Mouse (Mus musculus) forebrain, embryonic 15.5 days (tissue): Measurements from ENCODE around the gene Clybl. TPM values are rescaled to one million over a fixed set of nuclear protein-coding genes. Genes with fewer than 3 reads are reported as not detected.

Experiments
- ATAC-seq: fragments of 200-750 bp; cut with Nextera tagmentation; replicated peaks from 2 replicates; pipeline ENCODE4 v1.8.0; 2017; ENCODE audit warnings: mild to moderate bottlenecking, moderate TSS enrichment, moderate library complexity
- H3K27ac ChIP-seq: fragments of 300-500 bp; sonication (generic); replicated peaks from 2 replicates; pipeline ENCODE4 v1.5.1; 2015; ENCODE audit warnings: mild to moderate bottlenecking, inconsistent platforms
- H3K27me3 ChIP-seq: fragments of 300-500 bp; sonication (generic); 2 replicates; pipeline ENCODE4 v1.6.1; 2015; ENCODE audit warnings: inconsistent platforms
- H3K36me3 ChIP-seq: fragments of 300-500 bp; sonication (generic); 2 replicates; pipeline ENCODE4 v1.6.1; 2015; ENCODE audit warnings: mild to moderate bottlenecking, inconsistent platforms
- H3K4me1 ChIP-seq: fragments of 300-500 bp; sonication (generic); 2 replicates; pipeline ENCODE4 v1.6.1; 2015; ENCODE audit warnings: inconsistent platforms
- H3K4me2 ChIP-seq: fragments of 300-500 bp; sonication (generic); replicated peaks from 2 replicates; pipeline ENCODE4 v1.6.1; 2015; ENCODE audit warnings: mild to moderate bottlenecking, inconsistent platforms
- H3K4me3 ChIP-seq: fragments of 300-500 bp; sonication (generic); 2 replicates; pipeline ENCODE4 v1.5.1; 2015; ENCODE audit warnings: mild to moderate bottlenecking, inconsistent platforms
- H3K9ac ChIP-seq: fragments of 300-500 bp; sonication (generic); replicated peaks from 2 replicates; pipeline ENCODE4 v1.6.1; 2015; ENCODE audit warnings: mild to moderate bottlenecking, inconsistent platforms
- H3K9me3 ChIP-seq: fragments of 300-500 bp; sonication (generic); 2 replicates; pipeline ENCODE4 v1.6.1; 2016; ENCODE audit warnings: inconsistent platforms
- WGBS: fragments of 180-500 bp; shearing (Covaris S2); methylation state at CpG from one replicate; pipeline ENCODE4 v1.1.7; 2015; ENCODE audit warnings: mixed read lengths; 5-methylcytosine and 5-hydroxymethylcytosine counted together
- polyA plus RNA-seq: library from polyadenylated mRNA; unstranded; fragments of >200 nt; fragmentation: Nextera tagmentation; extraction: Ambion mirVana; gene quantifications from 2 replicates; pipeline ENCODE4 v1.2.1, GENCODE M21; 2015

Clybl gene
- polyA plus RNA-seq, 1 experiment from 2014 or later: 12.4 TPM

GRCm38 (mm10) chr14:122385238-122385534 is 203.7 kb downstream of the Clybl start:
- H3K9ac ChIP-seq: no peak overlapping the region
- H3K27ac ChIP-seq: 0 out of 2 replicates have a peak overlapping the region, but pooled peaks have one; percentile 0
- peaks cover 14% of the 10 kb centered on the region for H3K4me1 ChIP-seq
- H3K4me2 ChIP-seq: no peak overlapping the region
- no peaks in the 10 kb centered on the region for H3K36me3 ChIP-seq
- H3K9me3 ChIP-seq: no peaks in the 10 kb centered on the region
- no peak for ATAC-seq
- H3K4me3 ChIP-seq: no peak overlapping the region
- peaks cover 34% of the 10 kb centered on the region for H3K27me3 ChIP-seq
- WGBS: 75% methylated on average over 3 of the region's 3 CpGs

- Histone ChIP-seq H3K27ac (no peak overlapping the region), H3K4me1 (peaks cover 14% of the 10 kb centered on the region), H3K27me3 (peaks cover 32% of the 10 kb centered on the region), H3K9ac (no peak overlapping the region), H3K4me3 (no peak overlapping the region), H3K4me2 (no peak overlapping the region), H3K36me3 (no peaks in the 10 kb centered on the region), H3K9me3 (no peaks in the 10 kb centered on the region)
- no peak for ATAC-seq
- 87% methylated on average over 5 of the region's 5 CpGs for WGBS
Measured at GRCm38 (mm10) chr14:122385758-122386157, 204.3 kb downstream of the Clybl start.

GRCm38 (mm10) chr14:122386281-122387130 is 205.0 kb downstream of the Clybl start:
- no peak overlapping the region for H3K4me3 ChIP-seq
- no peaks in the 10 kb centered on the region for H3K36me3 ChIP-seq
- peaks cover 31% of the 10 kb centered on the region for H3K27me3 ChIP-seq
- H3K4me1 ChIP-seq: peaks cover 14% of the 10 kb centered on the region
- H3K9me3 ChIP-seq: no peaks in the 10 kb centered on the region
- H3K4me2 ChIP-seq: no peak overlapping the region
- no peak overlapping the region for H3K9ac ChIP-seq
- WGBS: 83% methylated on average over 17 of the region's 17 CpGs
- ATAC-seq: no peak
- no peak overlapping the region for H3K27ac ChIP-seq

DNA sequence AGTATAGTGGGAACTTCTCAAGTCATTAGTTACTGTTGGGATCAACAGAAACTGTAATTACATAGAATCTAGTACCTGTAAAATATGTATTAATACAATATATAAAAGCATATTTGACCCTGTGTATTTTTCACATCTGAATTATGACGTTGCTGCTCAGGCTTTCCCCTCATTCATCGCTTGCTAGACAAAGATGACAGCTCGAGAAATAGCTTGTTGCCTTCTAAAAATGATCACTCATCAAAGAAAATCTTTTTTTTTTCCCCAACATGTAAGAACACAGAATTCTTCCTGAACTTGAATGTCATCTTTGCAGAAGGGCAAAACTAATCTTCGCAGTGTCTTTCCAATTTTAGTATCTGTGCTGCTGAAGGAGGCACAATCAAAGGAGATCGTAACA is 206.3 kb downstream of the Clybl start:
- no peak for ATAC-seq
- peaks cover 14% of the 10 kb centered on the region for H3K4me1 ChIP-seq
- no peaks in the 10 kb centered on the region for H3K9me3 ChIP-seq
- H3K27ac ChIP-seq: no peak overlapping the region
- 88% methylated on average over 5 of the region's 5 CpGs for WGBS
- H3K9ac ChIP-seq: no peak overlapping the region
- no peak overlapping the region for H3K4me3 ChIP-seq
- no peak overlapping the region for H3K4me2 ChIP-seq
- H3K36me3 ChIP-seq: no peaks in the 10 kb centered on the region
- peaks cover 27% of the 10 kb centered on the region for H3K27me3 ChIP-seq

- no peak overlapping the region for H3K9ac ChIP-seq
- no peak overlapping the region for H3K4me3 ChIP-seq
- no peak overlapping the region for H3K4me2 ChIP-seq
- no peak overlapping the region for H3K27ac ChIP-seq
- peaks cover 14% of the 10 kb centered on the region for H3K4me1 ChIP-seq
- H3K36me3 ChIP-seq: no peaks in the 10 kb centered on the region
- no peak for ATAC-seq
- 35% methylated on average over 19 of the region's 19 CpGs for WGBS
- no peaks in the 10 kb centered on the region for H3K9me3 ChIP-seq
- peaks cover 27% of the 10 kb centered on the region for H3K27me3 ChIP-seq
Measured at GRCm38 (mm10) chr14:122388431-122389031, 207.0 kb downstream of the Clybl start.

DNA sequence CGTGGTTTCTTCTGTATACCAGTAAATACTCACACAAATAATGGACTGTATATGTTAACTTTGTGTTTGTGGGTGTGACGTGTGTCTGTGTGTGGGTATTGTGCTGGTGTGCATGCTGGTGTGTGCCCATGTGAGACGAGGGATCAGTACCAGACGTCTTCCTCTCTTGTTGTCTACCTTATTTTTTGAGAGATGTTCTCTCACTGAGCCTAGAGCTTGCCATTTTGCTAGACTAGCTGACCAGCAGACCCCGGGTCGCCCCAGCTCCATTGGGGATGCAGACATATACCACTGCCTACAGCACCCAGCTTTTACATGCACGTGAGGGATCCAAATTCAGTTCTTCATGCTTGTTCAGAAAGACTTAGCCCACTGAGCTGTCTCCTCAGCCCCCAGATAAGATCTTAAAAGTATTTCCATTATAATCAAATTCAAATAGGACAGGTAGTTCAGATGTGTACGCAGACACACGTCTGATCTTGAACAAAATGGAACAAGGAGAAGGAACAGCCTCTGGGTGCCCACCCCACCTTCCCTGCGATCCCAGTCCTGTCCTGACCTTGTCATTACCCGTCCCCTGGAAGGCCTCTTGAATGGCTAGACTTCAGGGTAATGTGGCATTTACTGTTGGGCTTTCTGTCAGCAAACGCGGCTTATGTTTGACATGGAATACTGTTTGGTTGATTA is 208.3 kb downstream of the Clybl start:
- WGBS: 90% methylated on average over 13 of the region's 13 CpGs
- Histone ChIP-seq H3K9ac (no peak overlapping the region), H3K27me3 (peaks cover 23% of the 10 kb centered on the region), H3K9me3 (no peaks in the 10 kb centered on the region), H3K4me3 (no peak overlapping the region), H3K4me2 (no peak overlapping the region), H3K4me1 (peaks cover 4% of the 10 kb centered on the region), H3K36me3 (no peaks in the 10 kb centered on the region), H3K27ac (no peak overlapping the region)
- no peak for ATAC-seq

GRCm38 (mm10) chr14:122390935-122391334 is 209.4 kb downstream of the Clybl start:
- Histone ChIP-seq H3K36me3 (no peaks in the 10 kb centered on the region), H3K4me2 (no peak overlapping the region), H3K27ac (no peak overlapping the region), H3K9me3 (no peaks in the 10 kb centered on the region), H3K27me3 (peaks cover 19% of the 10 kb centered on the region), H3K4me1 (no peaks in the 10 kb centered on the region), H3K4me3 (no peak overlapping the region), H3K9ac (no peak overlapping the region)
- WGBS: 63% methylated on average over 4 of the region's 4 CpGs
- no peak for ATAC-seq

- no peaks in the 10 kb centered on the region for H3K9me3 ChIP-seq
- H3K4me3 ChIP-seq: no peak overlapping the region
- no peaks in the 10 kb centered on the region for H3K4me1 ChIP-seq
- WGBS: 92% methylated on average over 1 of the region's 1 CpGs
- no peaks in the 10 kb centered on the region for H3K36me3 ChIP-seq
- no peak overlapping the region for H3K27ac ChIP-seq
- ATAC-seq: no peak
- no peak overlapping the region for H3K9ac ChIP-seq
- H3K4me2 ChIP-seq: no peak overlapping the region
- peaks cover 5% of the 10 kb centered on the region; the same call in 1 of the 2 replicates for H3K27me3 ChIP-seq
Measured at GRCm38 (mm10) chr14:122393119-122393518, 211.6 kb downstream of the Clybl start.

DNA sequence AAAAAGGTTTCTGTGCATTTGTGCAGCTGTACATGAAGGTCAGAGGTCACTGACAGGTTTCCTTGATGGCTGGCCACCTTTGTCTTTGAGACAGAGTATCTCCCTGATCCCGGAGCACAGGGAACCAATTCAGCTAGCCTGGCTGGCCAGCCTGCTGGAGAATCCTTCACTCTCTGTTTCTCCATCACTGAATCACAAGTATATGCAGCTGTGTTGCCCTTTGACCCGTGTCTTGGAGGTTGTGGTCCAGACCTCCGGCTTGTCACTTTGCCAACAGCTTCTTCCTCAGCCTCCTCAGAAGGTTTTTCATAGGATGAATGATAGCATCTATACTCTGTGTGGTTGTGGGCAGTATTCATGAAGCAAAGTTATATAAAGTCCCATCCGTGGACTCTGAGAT is 217.2 kb downstream of the Clybl start:
- H3K27me3 ChIP-seq: peaks cover 14% of the 10 kb centered on the region; the same call in 1 of the 2 replicates
- no peak overlapping the region for H3K9ac ChIP-seq

GRCm38 (mm10) chr14:122399906-122400305 is 218.4 kb downstream of the Clybl start:
- peaks cover 11% of the 10 kb centered on the region for H3K4me1 ChIP-seq
- H3K36me3 ChIP-seq: no peaks in the 10 kb centered on the region
- no peak overlapping the region for H3K27ac ChIP-seq
- H3K27me3 ChIP-seq: peaks cover 25% of the 10 kb centered on the region
- H3K4me2 ChIP-seq: no peak overlapping the region
- no peak overlapping the region for H3K9ac ChIP-seq
- H3K4me3 ChIP-seq: no peak overlapping the region
- 81% methylated on average over 5 of the region's 5 CpGs for WGBS
- no peak for ATAC-seq
- no peaks in the 10 kb centered on the region for H3K9me3 ChIP-seq

More for the DNA sequence above, 217.2 kb downstream of the Clybl start:
- no peaks in the 10 kb centered on the region for H3K36me3 ChIP-seq
- no peaks in the 10 kb centered on the region for H3K9me3 ChIP-seq
- H3K4me2 ChIP-seq: no peak overlapping the region
- ATAC-seq: no peak
- no peak overlapping the region for H3K4me3 ChIP-seq
- peaks cover 11% of the 10 kb centered on the region for H3K4me1 ChIP-seq
- H3K27ac ChIP-seq: no peak overlapping the region
- 71% methylated on average over 4 of the region's 4 CpGs for WGBS

DNA sequence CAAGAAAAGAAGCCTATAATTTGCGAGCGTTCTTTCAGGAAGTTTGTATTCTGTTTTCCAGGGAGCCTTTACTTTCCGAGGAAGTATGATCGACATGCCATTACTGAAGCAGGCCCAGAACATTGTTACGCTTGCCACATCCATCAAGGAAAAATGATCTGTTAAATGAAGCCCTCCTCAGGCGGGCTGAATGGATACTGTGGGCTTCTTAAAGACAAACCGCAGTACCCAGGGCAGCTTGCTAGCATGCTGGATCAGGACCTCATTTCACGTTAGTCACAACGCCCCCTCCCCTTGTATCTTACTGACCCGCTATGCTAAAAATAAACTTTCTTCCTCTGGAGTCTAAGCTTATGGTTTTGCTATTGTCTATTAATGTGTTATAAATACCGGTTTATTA is 220.4 kb downstream of the Clybl start:
- no peak for ATAC-seq
- Histone ChIP-seq H3K9me3 (no peaks in the 10 kb centered on the region), H3K4me3 (no peak overlapping the region), H3K36me3 (no peaks in the 10 kb centered on the region), H3K4me2 (no peak overlapping the region), H3K27me3 (peaks cover 37% of the 10 kb centered on the region), H3K9ac (no peak overlapping the region), H3K4me1 (peaks cover 28% of the 10 kb centered on the region), H3K27ac (no peak overlapping the region)
- 43% methylated on average over 11 of the region's 11 CpGs for WGBS

DNA sequence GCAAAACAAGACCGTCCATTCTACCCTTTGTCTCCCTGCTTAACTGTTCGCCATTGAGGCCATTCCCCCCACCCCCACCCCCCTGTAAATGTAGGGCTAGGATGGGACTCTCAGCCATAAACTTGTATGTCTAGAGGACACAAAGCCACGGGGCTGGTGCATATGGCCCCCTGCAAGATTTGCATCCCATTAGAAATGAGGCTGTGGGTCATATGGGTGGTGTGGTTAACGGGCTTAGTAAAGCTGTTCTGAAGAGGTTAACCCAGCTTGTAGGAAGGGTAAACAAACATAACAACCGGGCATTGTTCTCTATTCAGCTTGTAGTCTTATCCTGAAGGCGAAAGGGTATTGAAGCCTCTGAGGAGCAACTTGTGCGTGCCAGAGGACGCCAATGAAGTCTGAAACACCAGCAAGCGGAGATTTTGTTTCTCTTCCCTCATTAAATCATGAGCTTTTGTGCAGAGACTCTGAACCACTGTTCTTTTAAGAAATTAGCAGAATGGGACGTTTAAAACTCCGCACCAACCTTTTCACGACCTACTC is 221.3 kb downstream of the Clybl start:
- Histone ChIP-seq H3K4me1 (peaks cover 32% of the 10 kb centered on the region), H3K9me3 (no peaks in the 10 kb centered on the region), H3K27ac (0 out of 2 replicates have a peak overlapping the region, but pooled peaks have one; percentile 27), H3K9ac (no peak overlapping the region), H3K4me3 (no peak overlapping the region), H3K27me3 (peaks cover 43% of the 10 kb centered on the region), H3K36me3 (no peaks in the 10 kb centered on the region), H3K4me2 (no peak overlapping the region)
- whole genome bisulfite sequencing: 7% methylated on average over 12 of the region's 12 CpGs
- ATAC-seq: no peak
